Mouse (Mus musculus) embryo, embryonic 11.5 days (tissue): Measurements from ENCODE around the gene Suco.

ENCODE experiments used
- DNase-seq: peaks from one replicate; pipeline ENCODE4 v3.0.0-alpha.2; 2012; ENCODE audit warnings: low read depth, low spot score

Suco gene

DNA sequence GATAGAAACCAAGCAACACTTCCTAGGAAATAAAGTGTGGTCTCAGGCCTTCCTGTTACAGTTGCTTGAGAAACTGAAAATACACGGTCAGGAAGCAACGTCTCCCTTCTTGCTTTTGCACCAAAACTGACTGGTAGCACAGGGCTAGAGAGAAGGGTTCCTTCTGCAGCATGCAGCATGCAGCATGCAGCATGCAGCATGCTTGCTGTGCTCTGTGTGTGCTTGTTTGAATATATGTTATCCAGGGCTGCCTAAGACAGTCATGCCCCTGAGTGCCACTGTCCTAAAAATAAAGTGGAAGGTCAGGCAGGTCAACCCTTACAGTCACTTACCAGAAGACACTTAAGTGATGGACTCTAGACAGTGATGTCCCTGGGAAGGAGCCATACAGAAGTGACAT, 17.6 kb upstream of the Suco start:
- DNase-seq: no peak

DNA sequence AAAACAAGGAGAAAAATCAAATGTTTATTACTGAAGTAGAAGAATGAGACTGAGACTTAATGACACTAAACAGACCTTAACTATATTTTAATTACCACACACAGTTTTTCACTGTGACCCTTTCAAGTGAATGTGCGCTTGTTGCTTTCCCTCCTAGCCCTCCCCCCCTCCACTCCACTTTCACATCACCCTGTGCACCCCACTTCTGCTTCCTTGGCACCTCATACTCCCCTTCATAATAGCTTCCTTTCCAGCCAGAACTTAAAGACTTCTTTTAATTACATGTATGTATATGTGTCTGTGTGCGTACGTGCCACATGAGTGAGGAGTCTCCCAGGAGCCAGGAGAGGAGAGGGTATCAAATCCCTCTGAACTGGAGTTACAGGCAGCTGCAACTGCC, 12.3 kb upstream of the Suco start:
- no peak for DNase-seq

DNA sequence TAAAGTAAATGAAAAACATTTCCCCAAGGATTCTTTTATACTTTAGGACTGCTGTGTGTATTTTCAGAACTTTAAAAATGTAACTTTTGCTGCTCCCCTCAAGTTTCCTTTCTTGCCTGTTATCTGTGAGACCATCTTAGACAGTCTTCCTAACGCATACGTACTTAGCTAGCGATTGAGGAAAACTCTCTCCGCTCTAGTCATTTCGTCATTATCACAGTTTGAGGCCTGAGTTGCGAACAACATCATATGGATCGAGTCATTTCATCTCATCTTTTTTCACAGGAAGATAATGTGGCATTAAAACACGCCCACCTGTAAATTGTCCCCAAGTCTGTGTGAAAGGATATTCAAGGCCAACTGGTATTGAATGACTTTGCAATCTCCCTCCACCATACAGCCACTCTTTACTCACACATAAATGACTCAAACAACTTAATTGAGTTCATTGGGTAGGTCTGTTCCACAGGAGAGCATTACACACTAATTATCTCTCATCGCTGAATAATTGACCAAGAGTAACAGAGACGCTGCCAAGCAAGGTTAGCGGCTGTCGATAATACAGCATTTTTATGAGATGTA, 11.3 kb upstream of the Suco start:
- no peak for DNase-seq

DNA sequence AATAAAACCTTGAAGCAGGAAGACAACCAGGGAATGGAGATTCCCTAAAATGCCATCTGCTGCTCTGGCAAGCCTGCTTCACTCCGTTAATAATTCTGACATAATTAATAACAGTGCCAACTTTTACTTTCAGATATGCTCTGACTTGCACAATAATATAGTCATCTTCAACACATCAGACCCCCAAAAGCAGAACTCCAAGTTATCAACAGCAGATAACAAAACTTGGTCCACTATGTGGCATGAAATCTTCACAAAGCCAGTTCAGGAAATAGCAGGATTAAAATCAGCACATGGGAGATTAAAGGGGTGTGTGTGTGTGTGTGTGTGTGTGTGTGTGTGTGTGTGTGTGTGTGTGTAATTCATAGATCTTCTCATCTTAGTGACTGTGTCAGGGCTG, 9.3 kb upstream of the Suco start:
- no peak for DNase-seq

DNA sequence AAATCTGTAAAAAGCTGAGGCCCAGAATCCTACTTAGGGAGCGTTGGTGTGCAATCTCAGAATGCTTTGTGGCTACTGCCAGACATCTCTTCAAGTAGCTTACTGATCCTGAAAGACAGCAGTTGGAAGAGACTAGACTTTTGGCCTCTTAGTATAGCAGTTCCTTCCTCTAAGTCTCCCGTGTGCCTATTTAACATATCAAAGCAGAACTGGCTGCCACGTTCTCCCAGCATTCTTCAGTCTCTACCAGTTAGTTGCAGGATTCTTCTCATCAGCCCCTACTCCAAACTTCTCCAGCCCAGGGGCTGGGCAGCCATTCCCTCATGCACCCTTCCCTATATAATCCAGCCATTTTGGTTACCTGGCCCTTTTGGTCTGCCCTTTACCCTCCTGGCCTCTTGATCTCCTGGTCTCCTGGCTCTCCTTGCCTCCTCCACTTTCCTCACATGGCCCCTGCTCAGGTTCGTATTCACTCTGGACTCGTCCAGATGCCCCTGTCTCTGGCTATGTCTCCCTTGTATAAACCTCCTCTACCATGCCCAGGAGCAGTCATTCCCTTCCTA, 1.2 kb upstream of the Suco start:
- no peak for DNase-seq

DNA sequence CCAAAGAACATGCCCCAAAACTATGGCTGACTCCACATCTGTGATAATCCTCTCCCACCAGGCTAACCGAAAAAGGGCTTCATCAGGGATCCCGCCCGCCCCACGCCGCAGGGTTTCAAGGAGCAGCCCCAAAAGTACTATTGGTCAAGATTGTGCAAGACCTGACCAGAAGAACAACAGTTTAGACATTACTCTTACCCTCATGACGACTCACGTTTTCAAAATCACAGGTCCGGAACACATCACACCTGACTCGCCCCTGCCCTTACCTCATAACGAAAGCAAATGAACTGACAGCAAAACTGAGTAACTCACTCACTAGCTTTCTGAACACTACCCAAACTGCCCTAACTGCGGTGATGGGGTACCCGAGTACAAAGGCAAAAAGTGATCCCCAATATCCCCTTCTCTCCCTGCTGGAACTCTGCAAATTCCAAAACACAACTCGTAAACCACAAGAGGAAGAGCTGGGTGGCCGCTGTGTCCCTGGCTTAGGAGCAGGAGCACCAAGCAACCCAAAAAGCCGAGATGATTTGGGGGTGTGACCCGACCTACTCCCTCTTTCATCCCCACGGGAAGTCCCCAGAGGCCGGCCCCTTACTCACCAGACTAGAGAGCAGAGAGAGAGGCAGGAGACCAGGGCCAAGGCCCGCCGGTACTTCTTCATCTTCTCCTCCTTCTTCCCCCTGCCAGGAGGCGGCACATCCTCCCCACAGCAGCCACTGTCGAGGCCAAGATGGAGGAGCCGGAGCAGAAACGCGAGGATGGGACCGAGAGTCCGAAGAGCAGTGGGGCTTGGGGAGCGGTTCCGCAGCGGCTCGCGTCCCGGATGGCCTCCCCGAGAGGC, 553 bp downstream of the Suco start:
- no peak for DNase-seq

DNA sequence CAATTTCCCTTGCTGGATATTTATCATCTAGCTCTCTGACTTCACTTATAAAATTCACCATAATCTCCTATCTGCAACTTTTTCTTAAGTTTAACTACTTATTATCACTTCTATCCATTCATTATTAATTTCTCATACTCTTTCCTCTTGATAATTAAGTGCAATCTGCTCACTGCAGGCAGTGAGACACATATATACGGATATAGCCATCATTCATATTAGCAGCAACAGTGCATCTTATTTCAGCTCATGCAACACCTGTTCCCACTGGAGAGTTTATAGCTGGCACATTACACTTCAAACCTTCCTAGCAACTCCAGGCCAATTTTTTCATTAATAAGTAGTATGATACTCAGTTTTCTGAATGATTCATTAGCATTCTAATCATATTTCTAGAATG, 7.1 kb downstream of the Suco start:
- no peak for DNase-seq

DNA sequence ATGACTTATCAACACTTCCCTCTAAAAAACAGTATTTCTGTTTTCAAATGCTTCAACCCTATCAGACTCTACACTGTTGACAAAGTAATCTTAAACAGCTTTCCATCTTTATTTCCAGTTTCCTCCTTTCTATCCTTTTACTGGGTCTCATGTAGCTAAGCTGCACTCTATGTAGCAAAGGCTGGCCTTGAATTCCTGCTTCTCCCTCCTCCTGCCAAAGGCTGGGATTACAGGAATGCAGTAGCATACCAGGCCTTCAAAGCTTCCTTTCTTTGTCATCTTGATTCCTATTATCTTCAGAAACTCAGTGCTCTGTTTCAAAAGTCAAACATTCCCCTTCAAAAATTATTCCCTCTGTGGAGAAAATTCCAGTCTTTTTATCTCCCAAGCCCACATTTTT, 8.1 kb downstream of the Suco start:
- DNase-seq: no peak

DNA sequence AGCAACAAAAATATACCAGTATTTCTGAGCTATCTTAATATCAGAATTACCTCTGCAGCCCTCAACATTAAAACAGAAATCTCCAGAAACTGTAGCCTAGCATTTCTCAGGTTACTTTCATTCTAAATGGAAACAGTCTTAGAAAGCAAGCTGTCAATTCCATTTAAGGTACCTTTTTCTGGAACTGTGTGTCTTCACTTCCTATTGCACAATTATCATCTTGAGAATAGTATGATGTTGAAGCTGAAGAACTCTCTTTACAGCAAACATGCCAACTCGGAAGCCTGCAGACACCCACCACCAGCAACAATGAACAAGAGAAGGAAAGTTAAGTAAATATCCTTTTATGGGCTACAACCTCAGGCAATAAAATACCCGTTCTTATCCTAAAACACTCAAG, 12.7 kb downstream of the Suco start:
- DNase-seq: no peak

DNA sequence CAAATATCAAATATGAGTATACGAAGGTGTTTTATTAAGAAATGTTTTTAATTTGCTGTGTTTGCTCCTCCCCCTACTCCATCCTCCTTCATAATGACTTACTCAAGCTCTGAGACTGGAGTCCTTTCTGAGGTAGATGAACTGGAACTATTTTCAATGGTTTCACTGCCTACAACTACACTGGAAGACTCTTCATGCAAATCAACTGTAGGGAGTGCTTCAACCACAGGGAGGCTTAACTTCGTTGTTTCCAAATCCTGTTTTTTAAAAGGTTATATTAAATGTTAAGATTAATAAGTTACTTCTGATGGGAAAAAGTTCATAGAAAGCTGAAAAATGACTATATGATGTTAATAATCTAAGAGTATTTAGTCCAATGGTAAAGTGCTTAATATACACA, 17.2 kb downstream of the Suco start:
- DNase-seq: no peak

DNA sequence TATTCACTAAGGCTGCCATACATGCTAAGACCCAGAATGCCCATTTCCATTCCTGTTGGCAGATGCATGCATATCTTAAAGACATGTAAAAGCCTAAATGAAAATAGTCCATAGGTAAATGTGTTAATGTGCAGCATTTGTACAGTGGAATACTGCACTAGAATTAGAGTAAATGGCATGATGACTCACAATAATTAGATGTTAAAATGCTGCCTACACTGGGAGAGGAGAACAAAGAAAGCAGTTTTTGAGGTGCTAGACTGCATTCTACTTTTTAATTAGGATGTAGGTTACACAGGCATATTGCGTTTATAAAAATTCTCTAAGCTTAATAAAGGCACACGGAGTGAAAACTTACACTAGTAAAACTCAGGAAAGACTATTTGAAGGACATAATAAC, 49.8 kb downstream of the Suco start:
- DNase-seq: no peak

DNA sequence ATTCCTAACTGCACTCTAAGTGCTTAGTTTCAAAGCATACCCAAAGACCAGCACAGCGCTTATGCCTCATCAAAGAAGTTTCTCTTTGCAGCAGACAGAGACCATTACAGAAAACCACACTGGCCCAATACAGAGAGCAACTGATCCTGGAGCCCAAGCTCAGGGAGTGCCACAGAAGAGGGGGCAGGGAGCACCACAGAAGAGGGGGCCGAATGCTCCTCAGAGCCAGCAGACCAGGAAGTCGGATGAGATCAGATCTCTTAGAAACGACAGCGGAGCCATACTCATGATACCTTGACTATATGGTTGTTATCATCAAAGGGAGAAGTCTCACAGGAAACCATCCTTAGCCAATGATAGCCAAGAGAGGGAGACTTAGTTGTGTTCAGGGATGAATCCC, 67.1 kb downstream of the Suco start:
- DNase-seq: no peak

DNA sequence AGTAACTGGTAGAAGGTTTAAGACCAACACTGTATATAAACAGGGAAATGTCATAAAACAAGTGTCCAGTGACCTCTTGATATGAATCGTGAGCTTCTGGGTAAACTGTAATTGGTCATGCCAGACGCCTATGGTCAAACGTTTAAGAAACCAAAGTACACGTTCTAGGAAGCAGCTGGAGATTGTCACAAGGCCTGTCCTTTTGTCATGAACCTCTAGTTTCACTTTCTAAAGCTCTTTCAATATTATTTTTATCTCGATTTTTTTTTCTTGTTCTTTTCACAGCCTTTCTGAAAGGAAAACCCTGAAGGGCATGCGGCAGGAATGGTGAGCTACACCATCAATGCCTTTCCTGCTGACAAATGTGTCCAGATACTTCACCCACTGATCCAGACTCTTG, 67.5 kb downstream of the Suco start:
- no peak for DNase-seq

DNA sequence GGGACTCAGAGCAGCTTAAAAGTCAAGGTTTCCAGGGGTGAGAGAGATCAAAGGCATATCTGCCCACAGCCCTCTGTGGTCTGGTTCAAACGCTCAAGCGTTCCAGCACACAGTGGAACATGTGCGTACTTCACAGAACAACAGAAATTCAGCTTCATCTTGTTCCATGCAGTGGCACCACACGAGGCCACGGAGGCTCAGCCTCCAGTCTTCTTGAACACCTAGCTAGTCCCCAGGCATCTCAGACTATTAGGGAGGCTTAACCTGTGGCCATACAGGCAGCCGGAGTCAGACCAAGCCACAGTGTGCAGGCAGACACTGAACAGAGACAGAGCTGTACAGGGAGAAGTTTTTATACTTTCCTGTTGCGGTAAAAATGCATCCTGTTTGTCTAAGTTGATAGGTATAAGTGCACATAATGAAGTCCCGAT, 71.9 kb downstream of the Suco start:
- no peak for DNase-seq

DNA sequence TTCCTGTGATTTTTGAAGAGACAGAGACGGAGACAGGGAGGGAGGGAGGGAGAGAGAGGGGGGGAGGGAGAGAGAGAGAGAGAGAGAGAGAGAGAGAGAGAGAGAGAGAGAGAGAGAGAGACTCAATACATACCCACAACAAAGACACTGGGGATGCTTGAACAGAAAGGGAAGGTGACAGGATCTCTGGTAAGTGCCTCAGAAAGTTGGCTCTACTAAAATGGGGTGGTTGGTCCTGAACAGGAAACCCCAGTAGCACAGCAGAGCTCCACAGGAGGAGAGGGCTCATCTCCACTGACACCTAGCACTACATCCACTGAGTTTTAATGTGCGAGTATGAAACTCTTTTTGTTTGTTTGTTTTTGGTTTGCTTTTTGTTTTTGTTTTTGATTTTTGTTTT, 75.2 kb downstream of the Suco start:
- no peak for DNase-seq

DNA sequence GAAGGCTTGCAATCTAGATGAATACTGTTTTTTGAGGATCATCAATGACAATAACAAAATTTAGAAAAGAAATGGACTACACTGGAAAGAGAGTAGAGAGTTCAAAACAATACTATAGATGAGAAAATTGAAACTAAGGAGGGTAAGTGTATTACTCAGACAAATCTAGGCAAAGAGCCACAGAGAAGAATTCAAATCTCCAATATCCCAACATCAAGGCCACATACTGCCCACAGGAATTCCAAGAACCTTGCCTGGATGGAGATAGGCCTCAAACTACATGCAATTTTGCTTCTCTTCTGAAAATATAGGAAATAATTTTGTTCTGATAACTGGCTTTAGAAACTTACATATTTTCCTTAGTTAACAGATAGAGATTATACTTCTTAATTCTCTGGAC, 76.2 kb downstream of the Suco start:
- no peak for DNase-seq

DNA sequence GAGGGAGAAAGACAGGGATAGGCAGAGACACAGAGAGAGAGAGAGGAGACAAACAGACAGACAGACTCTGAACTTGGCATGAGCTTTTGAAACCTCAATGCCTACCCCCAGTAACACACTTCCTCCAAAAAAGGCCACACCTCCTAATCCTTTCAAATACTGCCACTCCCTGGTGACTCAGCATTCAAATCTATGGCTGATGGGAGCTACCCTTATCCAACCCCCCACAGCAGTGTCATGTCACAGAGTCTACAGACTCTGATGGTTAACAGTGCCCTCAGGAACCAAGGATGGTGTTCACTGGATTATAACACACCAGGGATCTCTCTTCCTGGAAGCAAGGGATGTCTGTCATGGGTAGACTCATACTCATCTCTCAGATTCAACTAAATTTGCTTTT, 76.7 kb downstream of the Suco start:
- no peak for DNase-seq

DNA sequence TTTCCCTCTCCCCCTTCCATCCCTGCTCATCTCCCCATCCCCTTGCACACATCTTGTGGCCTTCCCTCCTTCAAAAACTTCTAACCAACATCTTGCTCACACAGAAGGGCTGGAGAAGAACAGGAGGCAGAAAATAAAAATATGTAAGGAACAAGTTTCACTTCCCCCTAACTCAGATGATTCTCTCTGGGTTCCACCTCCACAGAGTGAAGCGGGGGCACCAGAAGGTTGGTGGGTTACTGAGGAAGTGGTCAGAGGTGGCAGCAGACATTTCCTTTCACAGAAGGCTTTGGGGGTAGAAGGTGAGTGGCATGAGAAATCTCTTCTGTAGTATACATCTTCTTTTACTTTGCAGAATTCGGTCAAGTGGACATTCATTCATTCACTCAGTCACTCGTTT, 77.6 kb downstream of the Suco start:
- no peak for DNase-seq

DNA sequence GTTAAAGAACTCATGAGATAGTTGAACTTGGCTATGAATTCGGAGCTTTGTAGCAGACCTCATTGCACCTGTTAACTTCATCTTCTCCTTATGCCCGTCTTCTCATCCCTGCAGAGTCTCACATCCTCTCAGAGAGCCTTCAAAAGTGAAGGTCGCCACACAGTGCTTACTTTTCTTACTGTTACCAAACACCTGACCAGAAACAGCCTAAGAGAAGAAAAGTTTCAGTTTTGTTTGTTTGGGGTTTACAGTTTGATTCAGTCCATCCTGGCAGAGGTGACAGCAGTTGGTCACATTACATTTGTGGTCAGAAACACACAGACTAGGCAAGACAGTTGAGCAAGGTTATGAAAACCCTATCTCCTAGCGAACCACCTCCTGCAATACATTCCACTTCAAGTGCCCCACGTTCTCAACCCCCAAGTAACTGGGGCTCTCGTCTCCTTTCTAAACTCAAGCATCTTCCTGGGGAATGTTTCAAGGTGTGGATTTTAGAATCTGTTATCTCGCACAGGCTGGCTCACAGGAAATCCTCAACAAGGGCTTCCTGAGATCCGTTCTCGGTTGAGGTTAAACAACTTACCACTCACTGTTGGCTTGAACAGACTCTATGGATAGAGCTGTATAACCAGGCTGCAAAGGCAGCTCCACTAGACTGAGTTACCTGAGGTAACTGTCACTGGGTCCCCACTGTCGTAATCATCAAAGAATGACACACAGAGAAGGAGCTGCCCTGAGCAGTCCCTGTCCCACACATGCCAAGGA, 81.9 kb downstream of the Suco start:
- no peak for DNase-seq

DNA sequence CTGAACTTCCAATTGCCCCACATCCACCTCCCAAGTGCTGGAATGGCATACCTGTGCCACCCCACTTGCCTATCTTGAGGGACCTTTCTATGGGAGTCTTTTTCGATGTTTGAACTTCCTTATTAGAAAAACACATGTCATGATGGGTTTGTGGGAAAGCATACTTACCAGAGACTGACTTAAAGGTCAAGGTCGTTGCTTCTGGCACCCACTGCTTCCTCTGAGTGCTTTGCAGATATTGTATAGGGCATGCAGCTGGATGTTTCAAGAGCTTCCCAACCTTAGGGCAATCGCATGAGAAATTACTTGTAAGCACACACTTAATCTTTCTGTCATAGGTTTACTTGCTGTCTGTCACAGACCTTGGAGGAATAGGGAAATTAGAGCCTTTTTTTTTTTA, 83.2 kb downstream of the Suco start:
- no peak for DNase-seq

DNA sequence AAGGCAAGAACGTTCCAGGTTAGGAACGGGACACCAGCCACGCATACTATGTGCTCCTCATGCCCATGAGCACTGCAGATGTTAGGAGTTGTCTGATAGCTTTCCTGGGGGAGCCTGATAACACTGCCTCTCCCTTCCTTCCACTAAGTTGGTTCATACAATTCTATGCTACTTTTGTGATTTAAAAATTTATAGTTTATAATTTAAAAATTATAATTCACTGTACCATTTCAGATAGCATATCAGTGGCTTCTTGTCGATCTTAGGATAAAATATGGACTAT, 83.9 kb downstream of the Suco start:
- DNase-seq: no peak

DNA sequence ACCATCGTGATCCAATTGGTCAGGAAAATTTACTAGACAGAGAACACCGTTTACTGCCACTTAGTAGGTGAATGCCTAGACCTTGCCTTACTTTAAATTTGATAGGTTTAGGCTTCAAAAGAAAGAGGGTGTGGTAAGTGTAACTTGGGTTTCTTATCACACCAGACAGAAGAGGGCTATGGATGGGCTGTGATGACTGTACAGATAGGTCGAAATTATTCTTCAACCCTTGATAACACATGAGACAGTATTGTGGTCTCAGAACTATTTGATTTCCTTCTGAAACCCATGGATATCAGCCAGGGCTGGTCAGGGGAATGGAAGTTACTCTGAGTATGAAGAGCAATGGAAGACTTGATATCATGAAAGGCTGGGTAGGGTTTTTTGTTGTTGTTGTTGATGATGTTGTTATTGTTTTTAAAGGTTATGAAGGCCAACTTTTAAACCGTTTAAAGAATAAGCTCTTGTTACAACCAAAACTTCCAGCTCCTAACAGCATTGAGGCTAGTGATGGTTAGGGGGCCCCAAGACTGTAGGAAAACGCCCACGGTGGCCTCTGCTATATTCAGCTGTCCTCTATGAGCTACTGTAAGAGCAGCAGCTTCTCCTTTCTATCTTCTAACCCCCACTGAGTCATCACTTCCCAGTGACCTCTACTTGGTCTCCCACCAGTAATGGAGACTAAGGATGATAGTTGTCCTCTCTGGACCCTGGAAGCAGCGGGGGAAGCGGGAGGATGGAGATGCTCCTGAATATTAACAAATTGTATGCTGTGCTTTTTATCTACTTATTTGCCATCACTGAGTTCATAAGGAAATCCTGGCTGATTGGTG, 84.4 kb downstream of the Suco start:
- no peak for DNase-seq
